Mouse (Mus musculus): ENCODE results near the gene Rap1gds1. TPM values are rescaled to one million over a fixed set of nuclear protein-coding genes. Genes with fewer than 3 reads are reported as not detected.

The Rap1gds1 gene
- polyA plus RNA-seq, 1 experiment from 2014 or later = 14.6 TPM

- no peaks in the 10 kb centered on the region for H3K27me3 ChIP-seq
- 76% methylated on average over 3 of the region's 3 CpGs for WGBS (ENCODE audit: insufficient replicate concordance)
- no peak for ATAC-seq (ENCODE audit: insufficient read depth)
- no peaks in the 10 kb centered on the region for H3K4me1 ChIP-seq (replicated peaks)
- no peak overlapping the region for H3K27ac ChIP-seq (replicated peaks)
- H3K4me3 ChIP-seq (replicated peaks) = no peak overlapping the region
- H3K36me3 ChIP-seq (replicated peaks) = peaks cover 18% of the 10 kb centered on the region
- H3K9me3 ChIP-seq (replicated peaks) = no peaks in the 10 kb centered on the region
- H3K9ac ChIP-seq = no peak overlapping the region
- H3K4me2 ChIP-seq = no peak overlapping the region
These were observed 129.5 kb downstream of the Rap1gds1 start for GRCm38 (mm10) chr3:138945516-138945915.

- H3K27ac ChIP-seq (replicated peaks) = no peak overlapping the region
- H3K27me3 ChIP-seq = no peaks in the 10 kb centered on the region
- peaks cover 35% of the 10 kb centered on the region for H3K36me3 ChIP-seq (replicated peaks)
- ATAC-seq (ENCODE audit: insufficient read depth) = no peak
- H3K9ac ChIP-seq = no peak overlapping the region
- H3K4me3 ChIP-seq (replicated peaks) = no peak overlapping the region
- 80% methylated on average over 9 of the region's 9 CpGs for WGBS (ENCODE audit: insufficient replicate concordance)
- no peaks in the 10 kb centered on the region for H3K9me3 ChIP-seq (replicated peaks)
- H3K4me2 ChIP-seq = no peak overlapping the region
- no peaks in the 10 kb centered on the region for H3K4me1 ChIP-seq (replicated peaks)
These were observed 133.4 kb downstream of the Rap1gds1 start for GRCm38 (mm10) chr3:138941604-138942003.

DNA sequence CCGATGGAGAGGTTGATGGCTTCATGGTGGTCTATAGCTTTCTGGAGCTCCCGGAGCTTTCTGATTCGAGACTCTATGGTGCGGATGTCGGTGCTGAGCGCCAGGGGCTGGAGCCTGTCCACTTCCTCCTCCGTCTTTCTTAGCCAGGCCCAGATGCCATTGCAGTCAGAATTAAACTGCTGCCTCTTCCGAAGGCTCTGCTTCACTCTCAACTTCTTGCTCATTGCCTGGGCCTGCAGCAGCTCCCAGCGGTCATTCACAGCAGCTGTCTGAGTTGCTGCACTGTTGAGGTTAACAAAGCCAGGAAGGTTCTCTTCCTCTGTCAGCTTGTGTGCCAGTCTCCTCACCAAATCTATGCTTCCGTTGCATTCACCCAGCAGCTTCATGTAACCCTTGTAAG is 137.8 kb downstream of the Rap1gds1 start:
- Histone ChIP-seq H3K4me2 (no peak overlapping the region), H3K4me1 (replicated peaks) (no peaks in the 10 kb centered on the region), H3K9ac (no peak overlapping the region), H3K27ac (replicated peaks) (no peak overlapping the region), H3K36me3 (replicated peaks) (peaks cover 20% of the 10 kb centered on the region), H3K27me3 (no peaks in the 10 kb centered on the region), H3K9me3 (replicated peaks) (no peaks in the 10 kb centered on the region), H3K4me3 (replicated peaks) (no peak overlapping the region)
- no peak for ATAC-seq (ENCODE audit: insufficient read depth)
- WGBS (ENCODE audit: insufficient replicate concordance) = 80% methylated on average over 10 of the region's 10 CpGs

DNA sequence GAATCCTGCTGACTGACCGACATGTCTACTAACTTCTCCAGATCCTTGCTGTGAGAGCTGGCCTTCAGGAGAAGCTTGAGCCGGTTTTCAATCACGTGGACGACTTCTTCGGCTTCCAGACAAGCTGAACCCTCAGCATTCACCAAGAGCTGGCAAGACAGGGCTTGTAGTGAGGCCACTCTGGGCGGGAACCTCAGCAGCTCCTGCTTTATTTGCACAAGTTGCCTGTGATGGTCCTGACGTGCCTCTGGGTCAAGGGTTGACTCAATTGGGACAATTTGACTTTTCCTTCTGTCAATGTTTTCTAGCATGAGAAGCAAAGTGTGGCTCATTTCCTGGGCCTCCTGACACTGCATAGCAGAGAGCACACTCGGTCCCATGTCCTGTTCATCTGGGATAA is 138.2 kb downstream of the Rap1gds1 start:
- Histone ChIP-seq H3K36me3 (replicated peaks) (peaks cover 20% of the 10 kb centered on the region), H3K4me3 (replicated peaks) (no peak overlapping the region), H3K4me2 (no peak overlapping the region), H3K27me3 (no peaks in the 10 kb centered on the region), H3K27ac (replicated peaks) (no peak overlapping the region), H3K4me1 (replicated peaks) (no peaks in the 10 kb centered on the region), H3K9ac (no peak overlapping the region), H3K9me3 (replicated peaks) (no peaks in the 10 kb centered on the region)
- 76% methylated on average over 8 of the region's 8 CpGs for WGBS (ENCODE audit: insufficient replicate concordance)
- ATAC-seq (ENCODE audit: insufficient read depth) = no peak

- Histone ChIP-seq H3K36me3 (replicated peaks) (peaks cover 18% of the 10 kb centered on the region), H3K27ac (replicated peaks) (no peak overlapping the region), H3K4me2 (no peak overlapping the region), H3K27me3 (no peaks in the 10 kb centered on the region), H3K4me1 (replicated peaks) (no peaks in the 10 kb centered on the region), H3K9me3 (replicated peaks) (no peaks in the 10 kb centered on the region), H3K9ac (no peak overlapping the region), H3K4me3 (replicated peaks) (no peak overlapping the region)
- no peak for ATAC-seq (ENCODE audit: insufficient read depth)
- WGBS (ENCODE audit: insufficient replicate concordance) = 78% methylated on average over 4 of the region's 4 CpGs
These were observed 147.6 kb downstream of the Rap1gds1 start for GRCm38 (mm10) chr3:138927437-138927836.

GRCm38 (mm10) chr3:138926161-138926560 is 148.8 kb downstream of the Rap1gds1 start:
- no peak overlapping the region for H3K4me2 ChIP-seq
- no peak overlapping the region for H3K9ac ChIP-seq
- ATAC-seq (ENCODE audit: insufficient read depth) = no peak
- no peaks in the 10 kb centered on the region for H3K27me3 ChIP-seq
- 79% methylated on average over 8 of the region's 8 CpGs for WGBS (ENCODE audit: insufficient replicate concordance)
- no peaks in the 10 kb centered on the region for H3K4me1 ChIP-seq (replicated peaks)
- H3K9me3 ChIP-seq (replicated peaks) = no peaks in the 10 kb centered on the region
- H3K36me3 ChIP-seq (replicated peaks) = peaks cover 18% of the 10 kb centered on the region
- H3K27ac ChIP-seq (replicated peaks) = no peak overlapping the region
- H3K4me3 ChIP-seq (replicated peaks) = no peak overlapping the region

DNA sequence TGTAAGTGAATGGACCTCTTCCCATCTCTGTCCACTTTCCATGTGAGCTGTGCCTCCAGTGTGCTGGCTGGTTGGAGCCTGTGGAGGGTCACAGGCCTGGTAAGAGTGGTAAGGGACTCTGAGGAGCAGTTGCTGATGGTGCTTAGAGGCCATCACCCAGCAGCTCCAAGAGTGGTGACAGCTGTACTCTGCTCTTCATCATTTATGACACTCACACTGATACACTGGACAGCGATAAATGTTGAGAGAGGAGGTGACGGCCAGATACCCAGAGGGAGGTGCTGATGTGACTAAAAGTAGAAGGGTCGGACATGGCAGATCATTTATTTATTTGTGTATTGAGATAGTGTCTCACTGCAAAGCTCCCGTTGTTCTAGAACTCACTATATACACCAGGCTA is 156.8 kb downstream of the Rap1gds1 start:
- 74% methylated on average over 4 of the region's 4 CpGs for WGBS (ENCODE audit: insufficient replicate concordance)

GRCm38 (mm10) chr3:138917016-138917415 is 158.0 kb downstream of the Rap1gds1 start:
- H3K27me3 ChIP-seq = no peaks in the 10 kb centered on the region
- no peak overlapping the region for H3K4me2 ChIP-seq
- no peak overlapping the region for H3K4me3 ChIP-seq (replicated peaks)
- H3K36me3 ChIP-seq (replicated peaks) = no peaks in the 10 kb centered on the region
- H3K9ac ChIP-seq = no peak overlapping the region
- no peaks in the 10 kb centered on the region for H3K4me1 ChIP-seq (replicated peaks)
- no peak for ATAC-seq (ENCODE audit: insufficient read depth)
- H3K9me3 ChIP-seq (replicated peaks) = no peaks in the 10 kb centered on the region
- H3K27ac ChIP-seq (replicated peaks) = no peak overlapping the region
- WGBS (ENCODE audit: insufficient replicate concordance) = 59% methylated on average over 4 of the region's 4 CpGs

More for the DNA sequence above, 156.8 kb downstream of the Rap1gds1 start:
- no peak for ATAC-seq (ENCODE audit: insufficient read depth)
- H3K4me3 ChIP-seq (replicated peaks) = no peak overlapping the region
- no peaks in the 10 kb centered on the region for H3K9me3 ChIP-seq (replicated peaks)
- H3K36me3 ChIP-seq (replicated peaks) = no peaks in the 10 kb centered on the region
- no peak overlapping the region for H3K27ac ChIP-seq (replicated peaks)
- H3K27me3 ChIP-seq = no peaks in the 10 kb centered on the region
- no peak overlapping the region for H3K4me2 ChIP-seq
- H3K9ac ChIP-seq = no peak overlapping the region
- no peaks in the 10 kb centered on the region for H3K4me1 ChIP-seq (replicated peaks)

DNA sequence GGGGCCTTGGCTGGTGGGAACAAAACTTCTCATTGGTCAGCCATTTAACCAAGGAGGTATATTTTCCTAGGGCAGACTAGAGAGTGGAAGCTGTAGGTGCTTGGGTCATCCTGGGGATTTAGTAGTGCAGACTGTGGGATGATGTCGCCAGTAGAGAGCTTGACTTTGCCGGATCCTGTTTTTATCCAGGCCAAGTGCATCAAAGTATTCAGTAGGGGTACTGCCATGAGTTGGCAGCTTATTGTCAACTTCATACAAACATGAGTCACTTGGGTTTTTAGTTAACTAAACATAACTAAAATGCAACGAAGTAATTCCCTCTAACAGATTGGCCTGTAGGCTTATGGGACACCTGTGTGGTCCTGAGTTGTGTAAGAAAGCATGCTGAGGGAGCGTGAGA is 158.4 kb downstream of the Rap1gds1 start:
- no peaks in the 10 kb centered on the region for H3K36me3 ChIP-seq (replicated peaks)
- H3K27ac ChIP-seq (replicated peaks) = no peak overlapping the region
- WGBS (ENCODE audit: insufficient replicate concordance) = 67% methylated on average over 4 of the region's 4 CpGs
- ATAC-seq (ENCODE audit: insufficient read depth) = no peak
- no peak overlapping the region for H3K4me2 ChIP-seq
- no peak overlapping the region for H3K9ac ChIP-seq
- H3K4me3 ChIP-seq (replicated peaks) = no peak overlapping the region
- H3K27me3 ChIP-seq = no peaks in the 10 kb centered on the region
- H3K9me3 ChIP-seq (replicated peaks) = no peaks in the 10 kb centered on the region
- no peaks in the 10 kb centered on the region for H3K4me1 ChIP-seq (replicated peaks)

GRCm38 (mm10) chr3:138914626-138915288 is 160.2 kb downstream of the Rap1gds1 start:
- no peak for ATAC-seq (ENCODE audit: insufficient read depth)

DNA sequence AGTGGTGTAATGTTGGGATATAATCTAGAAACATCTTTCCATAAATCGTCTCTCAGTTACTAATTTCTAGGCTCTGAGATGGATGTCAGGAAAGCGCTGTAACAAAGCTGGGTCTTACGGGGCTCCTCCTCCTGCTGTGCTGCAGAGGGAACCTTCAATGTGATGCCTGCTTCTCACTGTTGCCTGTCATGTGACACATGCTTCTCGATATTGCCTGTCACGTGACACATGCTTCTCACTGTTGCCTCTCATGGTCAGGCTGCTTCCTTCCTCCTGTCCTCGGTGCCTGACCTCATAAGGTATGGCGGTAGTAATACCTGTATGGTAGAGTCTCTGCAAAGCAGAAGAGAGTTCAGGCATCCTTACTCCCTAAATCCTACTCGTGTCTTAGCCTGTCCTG is 162.5 kb downstream of the Rap1gds1 start:
- no peak overlapping the region for H3K27ac ChIP-seq (replicated peaks)

More at GRCm38 (mm10) chr3:138914626-138915288, 160.2 kb downstream of the Rap1gds1 start:
- no peak overlapping the region for H3K9ac ChIP-seq
- no peaks in the 10 kb centered on the region for H3K4me1 ChIP-seq (replicated peaks)
- 55% methylated on average over 8 of the region's 8 CpGs for WGBS (ENCODE audit: insufficient replicate concordance)
- no peak overlapping the region for H3K4me3 ChIP-seq (replicated peaks)
- no peak overlapping the region for H3K27ac ChIP-seq (replicated peaks)
- H3K27me3 ChIP-seq = no peaks in the 10 kb centered on the region
- no peaks in the 10 kb centered on the region for H3K9me3 ChIP-seq (replicated peaks)
- no peaks in the 10 kb centered on the region for H3K36me3 ChIP-seq (replicated peaks)
- H3K4me2 ChIP-seq = no peak overlapping the region

DNA sequence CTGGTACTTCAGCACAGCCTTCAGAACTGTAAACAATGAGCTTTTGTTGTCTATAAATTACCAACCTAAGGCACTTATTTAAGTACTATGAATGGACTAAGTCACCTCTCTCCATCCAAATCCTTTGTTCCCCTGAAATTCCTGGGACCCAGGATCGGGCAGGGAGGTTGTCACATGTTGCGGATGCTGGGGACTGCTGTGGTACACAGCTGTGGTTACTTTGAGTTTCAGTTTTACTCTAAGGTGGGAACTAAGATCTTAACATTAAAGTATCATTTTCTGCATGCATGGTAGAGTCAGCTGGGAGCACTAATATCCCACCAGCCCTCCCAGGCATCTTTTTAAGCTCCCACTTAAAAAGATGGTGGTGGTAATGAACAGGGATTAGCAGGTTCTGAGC is 165.7 kb downstream of the Rap1gds1 start:
- H3K9me3 ChIP-seq (replicated peaks) = no peaks in the 10 kb centered on the region
- no peaks in the 10 kb centered on the region for H3K27me3 ChIP-seq
- H3K36me3 ChIP-seq (replicated peaks) = no peaks in the 10 kb centered on the region
- WGBS (ENCODE audit: insufficient replicate concordance) = 67% methylated on average over 2 of the region's 2 CpGs
- H3K4me2 ChIP-seq = no peak overlapping the region
- ATAC-seq (ENCODE audit: insufficient read depth) = no peak
- no peak overlapping the region for H3K4me3 ChIP-seq (replicated peaks)
- H3K9ac ChIP-seq = no peak overlapping the region
- no peak overlapping the region for H3K27ac ChIP-seq (replicated peaks)
- no peaks in the 10 kb centered on the region for H3K4me1 ChIP-seq (replicated peaks)

More for the DNA sequence above, 162.5 kb downstream of the Rap1gds1 start:
- Histone ChIP-seq H3K4me3 (replicated peaks) (no peak overlapping the region), H3K9me3 (replicated peaks) (no peaks in the 10 kb centered on the region), H3K27me3 (no peaks in the 10 kb centered on the region), H3K4me1 (replicated peaks) (no peaks in the 10 kb centered on the region), H3K36me3 (replicated peaks) (no peaks in the 10 kb centered on the region), H3K9ac (no peak overlapping the region), H3K4me2 (no peak overlapping the region)
- 69% methylated on average over 8 of the region's 8 CpGs for WGBS (ENCODE audit: insufficient replicate concordance)
- no peak for ATAC-seq (ENCODE audit: insufficient read depth)
